Mouse (Mus musculus): ENCODE results near the gene Rbck1. TPM values are rescaled to one million over a fixed set of nuclear protein-coding genes. Genes with fewer than 3 reads are reported as not detected.

The Rbck1 gene
- 96.2 and 98.1 TPM in 2 replicates for polyA plus RNA-seq (2016; fragmentation: Nextera tagmentation; extraction: Ambion mirVana)

DNA sequence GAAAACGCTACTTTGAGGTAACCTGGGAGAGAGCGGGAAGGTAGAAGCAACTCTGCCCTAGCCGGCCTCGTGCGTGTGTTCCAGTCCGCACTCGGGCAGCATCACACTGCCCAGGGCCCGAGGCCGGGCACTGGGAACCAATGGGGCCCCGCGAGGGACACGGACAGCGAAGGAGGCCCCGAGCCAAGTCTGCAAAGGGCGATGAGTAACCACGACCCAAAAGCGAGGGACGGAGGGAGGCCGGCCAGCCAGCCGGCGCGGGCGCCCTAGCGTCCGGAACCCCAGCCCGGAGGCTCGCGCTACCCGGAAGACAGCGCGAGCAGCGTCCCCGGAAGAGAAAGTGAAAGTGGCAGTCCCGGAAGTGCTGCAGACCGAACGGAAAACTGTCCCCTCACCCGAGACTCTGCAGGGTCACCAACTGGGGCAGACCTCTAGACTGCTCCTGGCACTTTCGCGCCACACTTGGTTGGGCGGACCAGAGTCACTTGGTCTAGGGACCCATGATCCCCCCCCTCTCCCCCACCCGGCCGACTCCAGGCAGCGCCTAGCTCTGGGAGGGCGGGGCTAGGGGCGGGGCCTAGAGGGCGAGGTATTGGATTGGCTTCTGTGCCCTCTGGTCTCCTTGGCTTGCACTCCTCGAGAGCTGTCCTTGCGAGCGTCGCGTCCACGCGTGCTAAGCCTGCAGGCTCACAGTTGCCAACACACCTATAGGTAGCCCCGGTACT is at the start of gene Rbck1:
Rbck1 (minus strand) TSS at position 553 of the 725 bp plus-strand sequence.
- peaks cover 15% of the 10 kb centered on the region; the same call in 1 of the 2 replicates for H3K27me3 ChIP-seq (replicated peaks; ENCODE audit: low read depth, poor library complexity, severe bottlenecking)

DNA sequence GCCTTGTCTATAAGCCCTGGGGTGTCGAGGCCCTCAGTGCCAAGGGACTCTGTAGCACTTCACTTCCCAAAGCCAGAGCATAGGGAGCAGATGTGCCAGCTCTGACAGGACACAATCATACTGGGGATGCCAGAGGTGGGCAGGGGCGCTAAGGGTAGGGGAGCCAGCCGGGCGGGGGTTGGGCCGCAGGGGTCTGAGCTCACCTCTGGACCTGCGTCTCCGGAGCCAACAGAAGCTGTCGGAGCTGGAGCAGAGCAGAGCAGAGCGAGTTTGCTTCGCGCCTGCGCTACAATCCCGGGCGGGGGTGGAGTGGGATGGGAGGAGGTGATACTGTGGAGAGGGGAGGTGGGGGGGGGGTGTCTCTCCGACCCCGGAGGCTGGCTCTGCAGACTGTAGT is 43.9 kb upstream of the Rbck1 start, which contains the start of gene Nrsn2:
Nrsn2 (minus strand) TSS at position 294 of the 397 bp plus-strand sequence.
- Histone ChIP-seq H3K27me3 (replicated peaks; ENCODE audit: low read depth, poor library complexity, severe bottlenecking) (peaks cover 48% of the 10 kb centered on the region), H3K36me3 (replicated peaks) (no peaks in the 10 kb centered on the region), H3K27ac (replicated peaks) (peak within 1 kb of the TSS; percentile 69), H3K9me3 (no peaks in the 10 kb centered on the region), H3K4me1 (peaks cover 30% of the 10 kb centered on the region), H3K4me3 (peak within 1 kb of the TSS; percentile 47)
- WGBS = 4% methylated on average over 16 of the region's 16 CpGs
- DNase-seq (ENCODE audit: low spot score) = peak; percentile 67

More for the DNA sequence above, at the start of gene Rbck1:
- H3K4me1 ChIP-seq = peaks cover 29% of the 10 kb centered on the region
- H3K36me3 ChIP-seq (replicated peaks) = peaks cover 35% of the 10 kb centered on the region
- peak; percentile 93 for DNase-seq (ENCODE audit: low spot score)
- whole genome bisulfite sequencing = under 1% methylated on average over 54 of the region's 54 CpGs
- peak within 1 kb of the TSS; percentile 92 for H3K4me3 ChIP-seq
- no peaks in the 10 kb centered on the region for H3K9me3 ChIP-seq
- peak within 1 kb of the TSS; percentile 93 for H3K27ac ChIP-seq (replicated peaks)

DNA sequence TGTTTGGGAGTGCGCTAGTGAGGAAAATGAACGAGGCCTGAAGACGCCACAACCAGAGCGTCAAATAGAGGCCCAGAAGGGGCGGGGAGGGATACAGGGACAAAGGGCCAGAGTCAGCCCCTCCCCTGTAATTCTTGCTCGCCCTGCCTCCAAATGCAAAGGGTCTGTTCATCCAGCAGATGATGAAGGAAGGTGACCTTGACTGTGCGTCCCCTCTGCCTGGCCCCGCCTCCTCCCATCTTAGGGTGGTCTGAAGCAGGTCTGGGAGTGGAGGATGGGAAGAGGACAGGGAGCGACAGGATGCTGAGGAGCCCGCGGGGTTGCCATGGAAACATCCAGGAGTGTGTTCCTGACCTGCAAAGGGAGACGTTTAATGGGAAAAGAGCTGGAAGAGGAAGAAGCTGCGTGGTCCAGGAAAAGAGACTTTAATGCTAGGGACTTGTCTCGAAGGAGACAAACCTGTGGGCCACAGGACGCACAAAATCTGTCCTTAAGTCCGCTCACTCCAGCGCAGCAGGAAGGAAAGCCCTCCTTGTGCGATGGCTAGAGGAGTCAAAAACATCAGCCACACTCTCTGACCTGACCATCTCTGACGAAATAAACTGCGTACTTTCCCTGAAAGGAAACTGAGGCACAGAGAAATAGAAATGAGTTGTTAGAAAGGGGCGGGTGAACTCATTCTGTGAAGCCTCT is 43.3 kb upstream of the Rbck1 start:
- Histone ChIP-seq H3K27me3 (replicated peaks; ENCODE audit: low read depth, poor library complexity, severe bottlenecking) (peaks cover 48% of the 10 kb centered on the region), H3K4me1 (peaks cover 30% of the 10 kb centered on the region), H3K36me3 (replicated peaks) (no peaks in the 10 kb centered on the region), H3K4me3 (peak overlapping the region; percentile 47), H3K27ac (replicated peaks) (peak overlapping the region; percentile 69), H3K9me3 (no peaks in the 10 kb centered on the region)
- 4% methylated on average over 21 of the region's 21 CpGs for WGBS
- peak; percentile 78 for DNase-seq (ENCODE audit: low spot score)

DNA sequence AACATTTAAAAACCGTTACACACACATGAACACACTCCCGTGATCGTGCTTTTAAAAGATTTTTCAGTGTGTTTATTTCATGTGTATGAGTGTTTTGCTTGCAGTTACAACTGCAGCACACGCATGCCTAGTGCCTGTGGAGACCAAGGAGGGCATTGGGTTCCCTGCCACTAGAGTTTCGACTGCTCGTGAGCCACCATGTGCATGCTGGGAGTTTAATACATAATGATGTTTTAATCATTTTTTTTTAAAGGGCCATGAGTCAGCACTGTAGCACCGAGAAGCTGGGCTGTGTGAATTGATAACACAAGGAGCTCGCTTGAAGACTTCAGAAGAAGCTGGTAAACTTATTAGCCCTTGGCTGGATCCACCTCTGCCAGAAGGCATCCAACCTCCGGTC is 41.1 kb upstream of the Rbck1 start:
- no peak for DNase-seq (ENCODE audit: low spot score)
- 88% methylated on average over 9 of the region's 9 CpGs for WGBS
- Histone ChIP-seq H3K9me3 (no peaks in the 10 kb centered on the region), H3K36me3 (replicated peaks) (no peaks in the 10 kb centered on the region), H3K4me3 (no peak overlapping the region), H3K27ac (replicated peaks) (no peak overlapping the region), H3K4me1 (peaks cover 38% of the 10 kb centered on the region), H3K27me3 (replicated peaks; ENCODE audit: low read depth, poor library complexity, severe bottlenecking) (peaks cover 58% of the 10 kb centered on the region)

DNA sequence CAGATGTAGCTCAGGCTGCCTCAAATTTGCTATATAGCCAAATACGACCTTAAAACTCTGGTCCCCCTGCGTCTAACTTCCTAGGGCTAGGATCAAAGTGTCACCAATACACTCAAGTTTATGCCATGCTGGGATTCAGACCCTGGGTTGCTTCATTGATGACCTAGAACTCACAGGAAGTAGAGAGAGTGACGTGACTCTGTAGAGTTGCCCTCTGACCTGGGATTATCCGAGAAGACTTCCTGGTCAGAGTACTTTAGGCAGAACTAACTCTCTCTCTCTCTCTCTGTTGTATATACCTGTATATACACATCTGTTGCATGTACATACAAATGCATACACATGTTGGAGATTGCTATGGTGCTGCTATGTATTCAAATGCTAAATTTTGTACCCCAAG is 40.2 kb upstream of the Rbck1 start:
- Histone ChIP-seq H3K4me1 (peaks cover 38% of the 10 kb centered on the region), H3K36me3 (replicated peaks) (no peaks in the 10 kb centered on the region), H3K27me3 (replicated peaks; ENCODE audit: low read depth, poor library complexity, severe bottlenecking) (peaks cover 50% of the 10 kb centered on the region), H3K9me3 (no peaks in the 10 kb centered on the region), H3K27ac (replicated peaks) (no peak overlapping the region), H3K4me3 (no peak overlapping the region)
- DNase-seq (ENCODE audit: low spot score) = no peak
- WGBS = 63% methylated on average over 4 of the region's 4 CpGs

DNA sequence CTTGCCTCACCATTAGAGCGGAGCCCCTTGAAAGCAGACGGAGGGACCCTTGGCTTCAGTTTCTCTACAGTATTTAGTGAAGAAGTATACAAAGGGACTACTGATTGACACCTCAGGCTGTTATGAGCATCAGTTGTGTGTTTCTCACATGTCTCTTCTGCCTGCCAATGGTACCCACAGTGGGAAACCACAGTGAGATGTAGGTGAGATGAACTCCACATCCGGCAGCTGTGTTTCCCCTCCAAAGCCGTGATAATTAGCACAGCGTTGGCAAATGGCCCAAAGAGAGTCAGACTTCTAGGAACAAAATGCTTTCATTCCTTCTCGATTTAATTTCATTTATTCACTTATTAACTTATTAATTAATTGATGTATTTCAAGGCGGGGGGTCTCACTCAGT is 39.7 kb upstream of the Rbck1 start:
- H3K4me3 ChIP-seq = no peak overlapping the region
- DNase-seq (ENCODE audit: low spot score) = no peak
- no peaks in the 10 kb centered on the region for H3K9me3 ChIP-seq
- H3K27ac ChIP-seq (replicated peaks) = no peak overlapping the region
- no peaks in the 10 kb centered on the region for H3K36me3 ChIP-seq (replicated peaks)
- peaks cover 38% of the 10 kb centered on the region for H3K4me1 ChIP-seq
- H3K27me3 ChIP-seq (replicated peaks; ENCODE audit: low read depth, poor library complexity, severe bottlenecking) = peaks cover 44% of the 10 kb centered on the region
- 87% methylated on average over 7 of the region's 7 CpGs for WGBS

DNA sequence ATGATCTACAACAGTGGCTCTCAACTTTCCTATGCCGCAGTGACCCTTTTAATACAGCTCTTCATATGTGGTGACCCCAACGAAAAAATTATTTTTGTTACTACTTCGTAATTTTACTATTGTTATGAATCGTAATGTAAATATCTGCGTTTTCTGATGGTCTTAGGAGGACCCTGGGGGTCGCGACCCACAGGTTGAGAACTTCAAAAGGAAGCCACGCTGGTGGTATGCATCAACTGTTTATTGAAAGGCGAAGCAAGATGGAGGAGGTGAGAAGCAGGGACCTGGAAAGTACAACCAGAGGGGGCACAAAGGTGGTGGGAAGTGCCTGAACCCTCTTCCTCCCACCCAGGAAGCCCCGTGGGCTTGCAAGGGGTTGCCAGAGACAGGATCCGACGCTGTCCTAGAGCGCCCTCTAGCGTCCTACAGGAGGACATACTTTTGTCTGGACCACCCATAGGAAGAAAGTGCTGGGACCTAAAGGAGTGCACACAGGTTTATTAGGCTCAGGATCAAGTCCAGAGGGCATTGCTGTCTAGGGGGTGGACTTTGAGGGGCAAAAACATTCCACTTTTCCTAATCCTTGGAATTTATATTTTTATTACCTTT is 36.2 kb upstream of the Rbck1 start:
- Histone ChIP-seq H3K9me3 (no peaks in the 10 kb centered on the region), H3K36me3 (replicated peaks) (no peaks in the 10 kb centered on the region), H3K4me3 (peak overlapping the region; percentile 11; the same call in 1 of the 2 replicates), H3K27ac (replicated peaks) (no peak overlapping the region), H3K4me1 (peaks cover 11% of the 10 kb centered on the region), H3K27me3 (replicated peaks; ENCODE audit: low read depth, poor library complexity, severe bottlenecking) (peaks cover 10% of the 10 kb centered on the region)
- WGBS = 30% methylated on average over 14 of the region's 14 CpGs
- peak; percentile 72 for DNase-seq (ENCODE audit: low spot score)

DNA sequence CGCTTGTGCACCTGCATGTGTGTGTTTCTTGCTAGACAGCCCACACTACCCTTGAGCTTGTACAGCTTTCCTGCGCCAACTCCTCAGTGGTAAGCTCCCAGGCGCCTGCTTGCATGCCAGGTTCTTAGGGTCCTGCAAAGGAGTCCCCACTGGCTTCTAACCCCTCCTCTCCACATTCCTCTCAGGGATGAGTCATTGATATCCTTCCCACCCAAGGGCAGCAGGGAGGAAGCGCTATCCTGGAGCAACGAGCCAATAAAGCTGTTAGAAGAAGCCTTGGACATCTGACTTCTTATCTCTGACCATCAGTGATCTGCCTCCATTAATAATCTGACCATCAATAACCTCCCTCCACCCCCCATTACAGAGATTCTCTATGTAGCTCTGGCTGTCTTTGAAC is 35.5 kb upstream of the Rbck1 start:
- H3K27me3 ChIP-seq (replicated peaks; ENCODE audit: low read depth, poor library complexity, severe bottlenecking) = peaks cover 10% of the 10 kb centered on the region
- H3K9me3 ChIP-seq = no peaks in the 10 kb centered on the region
- no peak overlapping the region for H3K27ac ChIP-seq (replicated peaks)
- peaks cover 14% of the 10 kb centered on the region for H3K4me1 ChIP-seq
- 88% methylated on average over 5 of the region's 5 CpGs for WGBS
- no peaks in the 10 kb centered on the region for H3K36me3 ChIP-seq (replicated peaks)
- H3K4me3 ChIP-seq = no peak overlapping the region
- DNase-seq (ENCODE audit: low spot score) = no peak

DNA sequence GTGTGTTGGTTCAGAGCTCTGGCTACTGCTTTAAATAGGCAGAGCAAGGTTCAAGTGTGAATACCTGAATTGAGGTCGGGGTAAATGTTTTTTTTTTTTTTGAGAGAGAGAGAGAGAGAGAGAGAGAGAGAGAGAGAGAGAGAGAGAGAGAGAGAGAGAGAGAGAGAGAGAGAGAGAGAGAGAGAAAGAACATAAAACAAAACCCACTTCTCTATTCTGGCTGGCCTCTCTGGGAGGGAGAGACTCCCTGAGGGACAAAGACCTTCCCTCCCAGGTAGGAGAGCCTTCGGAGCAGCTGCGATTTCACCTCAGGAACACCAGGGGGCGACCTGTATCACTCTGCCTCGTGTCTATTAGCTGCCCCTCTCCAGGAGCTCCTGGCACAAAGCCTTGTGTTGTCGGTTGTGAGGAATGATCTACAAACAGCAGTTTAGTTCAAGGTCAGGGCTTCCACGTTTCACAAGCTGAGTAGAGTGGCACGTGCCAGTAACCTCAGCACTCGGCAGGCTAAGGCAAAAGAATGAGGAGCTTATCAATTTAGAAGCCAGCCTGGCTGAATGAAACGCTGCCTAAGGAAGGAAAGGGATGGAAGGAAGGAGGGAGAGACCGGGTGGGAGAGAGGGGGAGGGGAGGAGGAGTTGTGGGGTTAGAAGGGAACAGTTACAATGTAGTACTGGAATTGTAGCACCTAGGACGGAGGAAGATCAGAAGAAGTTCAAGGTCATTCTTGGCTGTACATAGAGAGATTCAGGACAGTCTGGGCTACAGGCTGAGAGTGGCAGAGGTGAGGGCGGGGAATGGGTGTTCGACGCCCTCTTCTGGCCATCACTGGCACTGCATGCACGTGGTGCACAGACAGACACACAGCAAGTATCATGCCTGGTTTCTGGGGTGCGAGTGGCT is 31.0 kb upstream of the Rbck1 start:
- no peaks in the 10 kb centered on the region for H3K36me3 ChIP-seq (replicated peaks)
- DNase-seq (ENCODE audit: low spot score) = peak; percentile 85
- H3K27ac ChIP-seq (replicated peaks) = peak overlapping the region; percentile 84
- H3K4me1 ChIP-seq = peaks cover 14% of the 10 kb centered on the region
- H3K4me3 ChIP-seq = peak overlapping the region; percentile 44
- no peaks in the 10 kb centered on the region for H3K9me3 ChIP-seq
- 13% methylated on average over 17 of the region's 17 CpGs for WGBS
- no peaks in the 10 kb centered on the region for H3K27me3 ChIP-seq (replicated peaks; ENCODE audit: low read depth, poor library complexity, severe bottlenecking)

DNA sequence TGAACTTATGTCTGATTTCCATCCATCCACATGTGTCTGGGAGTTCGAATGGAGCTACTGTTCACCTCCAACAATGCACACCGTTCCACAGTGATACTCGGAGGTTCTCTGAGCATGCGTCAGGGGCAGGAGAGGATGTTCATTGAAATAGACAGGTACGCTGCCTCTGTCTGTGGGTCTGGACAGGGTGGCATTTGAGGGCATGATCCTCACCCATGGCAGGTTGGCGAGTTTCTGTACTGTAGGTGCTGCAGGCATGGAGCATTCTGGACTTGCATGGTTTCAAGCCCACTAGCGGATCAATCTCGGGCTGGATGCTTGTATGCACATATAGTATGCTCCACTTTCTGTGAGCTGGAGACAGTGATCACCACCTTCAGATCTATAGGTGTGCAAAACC is 28.7 kb upstream of the Rbck1 start:
- H3K9me3 ChIP-seq = no peaks in the 10 kb centered on the region
- H3K4me3 ChIP-seq = no peak overlapping the region
- H3K27ac ChIP-seq (replicated peaks) = no peak overlapping the region
- no peak for DNase-seq (ENCODE audit: low spot score)
- no peaks in the 10 kb centered on the region for H3K27me3 ChIP-seq (replicated peaks; ENCODE audit: low read depth, poor library complexity, severe bottlenecking)
- no peaks in the 10 kb centered on the region for H3K36me3 ChIP-seq (replicated peaks)
- peaks cover 14% of the 10 kb centered on the region for H3K4me1 ChIP-seq
- 90% methylated on average over 8 of the region's 8 CpGs for WGBS

DNA sequence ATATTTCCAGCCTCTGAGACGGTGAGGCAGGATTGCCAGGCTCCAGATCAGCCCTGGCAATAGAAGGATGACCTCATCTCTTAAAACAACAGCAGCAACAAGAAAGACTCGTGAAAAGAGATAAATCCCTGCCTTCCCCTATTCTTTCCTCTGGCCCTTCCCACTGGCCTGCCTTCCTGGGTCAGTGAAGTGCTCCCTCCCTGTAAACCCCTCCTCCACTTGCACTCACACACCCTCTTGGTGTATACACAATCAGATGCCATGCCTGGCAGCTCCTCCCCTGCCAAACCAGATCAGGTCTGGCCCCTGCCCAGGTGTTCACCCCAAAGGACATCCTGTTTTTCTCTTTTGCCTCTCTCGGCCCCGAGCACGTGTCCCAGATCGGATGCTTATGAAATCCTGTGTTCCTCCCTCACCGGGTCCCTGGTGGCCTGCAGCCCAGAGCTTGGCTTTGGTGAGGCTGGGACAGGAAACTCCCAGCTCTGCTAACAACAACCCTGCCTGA is 27.9 kb upstream of the Rbck1 start:
- DNase-seq (ENCODE audit: low spot score) = no peak
- H3K36me3 ChIP-seq (replicated peaks) = no peaks in the 10 kb centered on the region
- no peaks in the 10 kb centered on the region for H3K27me3 ChIP-seq (replicated peaks; ENCODE audit: low read depth, poor library complexity, severe bottlenecking)
- 65% methylated on average over 7 of the region's 7 CpGs for WGBS
- no peaks in the 10 kb centered on the region for H3K9me3 ChIP-seq
- peaks cover 14% of the 10 kb centered on the region for H3K4me1 ChIP-seq
- no peak overlapping the region for H3K4me3 ChIP-seq
- H3K27ac ChIP-seq (replicated peaks) = no peak overlapping the region

DNA sequence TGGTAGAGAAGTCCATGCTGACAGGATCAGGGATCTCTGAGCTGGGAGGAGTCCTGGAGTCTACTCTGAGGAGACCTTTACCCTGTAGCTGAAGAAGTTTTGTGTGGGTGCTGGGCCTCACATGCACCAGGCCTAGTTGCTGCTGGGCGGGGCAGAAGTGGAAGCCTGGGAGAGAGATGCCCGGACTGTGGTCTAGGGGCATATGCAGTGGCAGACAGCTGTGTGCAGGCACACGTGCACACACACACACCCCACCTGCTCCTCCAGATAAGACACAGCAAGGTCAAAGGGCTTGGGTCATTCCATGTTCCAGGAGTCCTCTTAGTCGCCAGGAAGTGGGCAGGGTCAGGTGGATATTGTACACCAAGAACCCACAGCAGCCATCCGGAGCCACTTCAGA is 27.2 kb upstream of the Rbck1 start:
- Histone ChIP-seq H3K27me3 (replicated peaks; ENCODE audit: low read depth, poor library complexity, severe bottlenecking) (no peaks in the 10 kb centered on the region), H3K4me1 (peaks cover 14% of the 10 kb centered on the region), H3K36me3 (replicated peaks) (no peaks in the 10 kb centered on the region), H3K9me3 (no peaks in the 10 kb centered on the region), H3K27ac (replicated peaks) (no peak overlapping the region), H3K4me3 (no peak overlapping the region)
- no peak for DNase-seq (ENCODE audit: low spot score)
- WGBS = 79% methylated on average over 5 of the region's 5 CpGs

Data from embryonic facial prominence, embryonic 10.5 days (tissue).